Mouse (Mus musculus) G1E (cell line): ENCODE data around the gene Shoc2.

ENCODE experiments used
- CTCF ChIP-seq: IDR thresholded peaks from 2 replicates; pipeline ENCODE4 v1.5.1; 2012; ENCODE audit warnings: low read depth, low read length, inconsistent platforms, mixed read lengths
- GATA1 ChIP-seq: IDR thresholded peaks from 2 replicates; pipeline ENCODE4 v1.6.1; 2012; ENCODE audit warnings: borderline replicate concordance, low read length, inconsistent platforms, mixed read lengths
- POLR2AphosphoS5 ChIP-seq: IDR thresholded peaks from 2 replicates; pipeline ENCODE4 v1.6.1; 2012; ENCODE audit warnings: low read depth, low read length, inconsistent platforms; ENCODE audit not compliant: insufficient replicate concordance
- TAL1 ChIP-seq: conservative IDR thresholded peaks from 2 replicates; pipeline ENCODE4 v1.6.1; 2012; ENCODE audit warnings: low read depth, low read length, inconsistent platforms, mixed read lengths

DNA sequence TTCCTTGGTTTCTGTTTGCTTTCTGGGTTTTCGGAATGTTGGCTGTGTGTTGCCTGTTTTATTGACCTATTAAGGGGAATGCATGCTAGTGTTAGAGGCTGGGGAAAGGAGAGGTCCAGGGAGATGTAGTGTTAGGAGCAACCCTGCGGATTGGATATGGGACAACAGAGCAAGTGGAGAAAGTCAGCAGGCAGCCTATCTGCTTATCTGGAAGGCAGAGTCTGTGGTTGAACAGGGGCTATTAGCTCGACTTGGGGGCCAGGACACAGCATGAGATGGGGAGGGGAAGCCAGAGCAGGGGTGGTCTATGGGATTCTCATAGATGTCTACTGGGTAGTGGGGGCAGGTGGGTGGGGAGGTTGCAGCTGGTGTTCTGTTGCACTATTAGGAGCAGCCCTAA, 37.9 kb downstream of the Shoc2 start:
- TF ChIP-seq POLR2AphosphoS5 (no peak), CTCF (no peak), GATA1 (no peak), TAL1 (no peak)
